8 mouse cellular contexts compared by ENCODE assay signal in the genomic region with DNA sequence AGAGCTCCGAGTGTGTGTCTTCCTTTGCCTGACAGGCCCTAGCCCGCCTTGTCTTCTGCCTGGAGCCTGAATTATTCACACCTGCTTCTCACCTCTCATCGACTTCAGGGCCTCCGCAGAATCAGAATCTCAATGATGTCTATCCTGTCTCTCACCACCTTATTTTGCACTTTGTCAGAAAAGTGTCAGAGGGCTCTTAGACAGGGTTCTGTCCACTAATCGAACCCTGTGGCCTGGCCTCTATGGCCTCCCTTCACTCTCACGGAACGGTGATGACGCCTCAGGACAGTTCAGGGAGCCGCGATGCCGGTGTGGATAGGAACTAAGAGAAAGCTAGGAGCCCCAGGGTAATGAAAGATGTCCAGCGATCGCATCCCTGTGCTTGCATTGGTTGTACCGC. TPM values are rescaled to one million over a fixed set of nuclear protein-coding genes. Genes with fewer than 3 reads are reported as not detected.
DNase-seq lines count a peak whose midpoint lies in the region; ATAC-seq and TF ChIP-seq lines count a peak whose summit lies in the region.

A gene (plus strand): TSS at position 301 of the 400 bp plus-strand sequence.

- peak within 1 kb of the TSS; percentile 90 for H3K4me3 ChIP-seq in E14TG2a.4 (replicated peaks; ENCODE audit: low read length)
- peak within 1 kb of the TSS; percentile 69 for H3K4me3 ChIP-seq in heart, embryonic 16.5 days (ENCODE audit: low read length)
- H3K4me3 ChIP-seq in limb, embryonic 13.5 days, result peak within 1 kb of the TSS; percentile 69

- no peak for ATAC-seq in heart, embryonic 16.5 days (replicated peaks; ENCODE audit: extremely low read depth, insufficient read depth, low FRiP score)
- no peak for ATAC-seq in limb, embryonic 13.5 days (ENCODE audit: low FRiP score, low read depth)

- H3K27ac ChIP-seq in heart, embryonic 16.5 days (ENCODE audit: low read length), result 0 out of 2 replicates have a peak within 1 kb of the TSS, but pooled peaks have one; percentile 24
- H3K27ac ChIP-seq in limb, embryonic 13.5 days, result no peak within 1 kb of the TSS

- H3K9ac ChIP-seq in heart, embryonic 16.5 days (ENCODE audit: low read length), result peak within 1 kb of the TSS; percentile 54
- H3K9ac ChIP-seq in limb, embryonic 13.5 days, result peak within 1 kb of the TSS; percentile 70

- WGBS in heart, embryonic 16.5 days, result 8% methylated on average over 14 of the region's 14 CpGs
- WGBS in limb, embryonic 13.5 days, result 3% methylated on average over 14 of the region's 14 CpGs

- no peak for TF ChIP-seq CTCF in E14TG2a.4 (conservative IDR thresholded peaks at IDR 0.05; ENCODE audit: low read length)

- intact Hi-C loops in gastrocnemius, postnatal 14 days (cut with DNase I; ENCODE audit: low total_unique reads), result no loop called here

- peak within 1 kb of the TSS; percentile 78 for H3K4me2 ChIP-seq in heart, embryonic 16.5 days (ENCODE audit: low read depth, low read length)
- H3K4me2 ChIP-seq in limb, embryonic 13.5 days (replicated peaks), result peak within 1 kb of the TSS; percentile 96

- DNase-seq in gastrocnemius, postnatal 4 days (ENCODE audit: low spot score in 2 of 2), result no peak
- DNase-seq in gastrocnemius, postnatal 14 days, result no peak
- no peak for DNase-seq in B cell, adult 2 months
- no peak for DNase-seq in ovary, postnatal 14 days (ENCODE audit: low spot score)
- no peak for DNase-seq in embryo, embryonic 10.5 days (ENCODE audit: low spot score)

- H3K9me3 ChIP-seq in E14TG2a.4 (ENCODE audit: low read length), result no peaks in the 10 kb centered on the region
- H3K9me3 ChIP-seq in heart, embryonic 16.5 days (replicated peaks; ENCODE audit: control insufficient read depth, low read length), result no peaks in the 10 kb centered on the region
- no peaks in the 10 kb centered on the region for H3K9me3 ChIP-seq in limb, embryonic 13.5 days

- no peaks in the 10 kb centered on the region for H3K36me3 ChIP-seq in E14TG2a.4 (ENCODE audit: insufficient read depth, low read length)
- no peaks in the 10 kb centered on the region for H3K36me3 ChIP-seq in heart, embryonic 16.5 days (ENCODE audit: control insufficient read depth, insufficient read depth)
- H3K36me3 ChIP-seq in limb, embryonic 13.5 days, result no peaks in the 10 kb centered on the region

- peaks cover 18% of the 10 kb centered on the region for H3K4me1 ChIP-seq in E14TG2a.4 (replicated peaks; ENCODE audit: low read depth, low read length)
- peaks cover 11% of the 10 kb centered on the region for H3K4me1 ChIP-seq in heart, embryonic 16.5 days (ENCODE audit: control insufficient read depth, insufficient read depth, low read length)
- H3K4me1 ChIP-seq in limb, embryonic 13.5 days, result peaks cover 16% of the 10 kb centered on the region

- H3K27me3 ChIP-seq in E14TG2a.4 (ENCODE audit: insufficient read depth, low read length), result peaks cover 92% of the 10 kb centered on the region
- peaks cover 67% of the 10 kb centered on the region for H3K27me3 ChIP-seq in heart, embryonic 16.5 days (ENCODE audit: control insufficient read depth, insufficient read depth, low read length)
- H3K27me3 ChIP-seq in limb, embryonic 13.5 days, result peaks cover 82% of the 10 kb centered on the region

RNA-seq across cellular contexts. Expression of the gene that starts here (rescaled TPM):
- total RNA-seq in gastrocnemius, postnatal 4 days (2021), result 10 to 100 TPM; 41.7 to 43.6 TPM
- total RNA-seq in gastrocnemius, postnatal 14 days (2021), result 10 to 100 TPM in 1 of 2 experiments, 1 to 10 TPM in 1; 8.9 to 11.1 TPM
- polyA plus RNA-seq in heart, embryonic 16.5 days (2015; fragmentation: Nextera tagmentation; extraction: Ambion mirVana), result 6.0 and 6.6 TPM in 2 replicates
- polyA plus RNA-seq in limb, embryonic 13.5 days (2015; fragmentation: Nextera tagmentation; extraction: Ambion mirVana), result 16.2 and 17.1 TPM in 2 replicates
